Mouse (Mus musculus) kidney, postnatal 10 days (tissue): ENCODE measurements around the gene Cd84.

ENCODE experiments used
- DNase-seq: peaks from one replicate; pipeline ENCODE4 v3.0.0; 2021; ENCODE audit warnings: mixed read lengths

Cd84 gene

DNA sequence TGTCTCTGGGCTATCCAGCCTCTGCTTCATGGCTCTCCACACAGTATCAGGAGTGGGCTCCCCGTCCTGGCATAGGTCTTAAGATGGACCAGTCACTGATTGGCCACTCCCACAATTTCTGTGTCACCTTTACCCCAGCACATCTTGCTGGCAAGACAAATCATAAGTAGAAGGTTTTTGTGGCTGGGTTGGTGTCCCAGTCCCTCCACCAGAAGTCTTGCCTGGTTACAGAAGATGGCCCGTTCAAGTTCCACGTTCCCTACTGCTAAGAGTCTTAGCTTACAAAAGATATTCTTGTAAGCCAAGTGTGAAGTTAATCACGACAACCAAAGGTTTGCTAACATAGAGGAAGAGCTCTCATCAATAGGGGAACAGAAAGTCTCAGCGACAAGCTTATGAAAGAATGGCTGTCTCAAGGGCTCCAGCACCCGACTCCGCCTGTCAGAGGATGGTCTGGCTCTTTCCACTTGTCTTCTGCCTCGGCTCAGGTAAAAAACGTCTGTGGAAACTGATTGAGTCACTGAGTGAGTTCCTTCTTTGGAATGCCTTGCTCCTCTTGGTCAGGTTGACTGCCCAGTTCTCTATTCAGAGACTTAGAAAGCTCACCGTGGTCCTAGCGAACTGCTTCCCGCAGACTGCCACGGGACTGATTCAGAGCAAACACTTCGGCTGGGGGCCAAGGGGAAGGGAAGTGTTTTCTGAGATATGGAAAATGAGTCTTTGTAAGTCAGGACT, 78.0 kb downstream of the Cd84 start, which contains the start of gene Slamf6:
Slamf6 (plus strand) TSS at position 211 of the 735 bp plus-strand sequence.
- no peak for DNase-seq

DNA sequence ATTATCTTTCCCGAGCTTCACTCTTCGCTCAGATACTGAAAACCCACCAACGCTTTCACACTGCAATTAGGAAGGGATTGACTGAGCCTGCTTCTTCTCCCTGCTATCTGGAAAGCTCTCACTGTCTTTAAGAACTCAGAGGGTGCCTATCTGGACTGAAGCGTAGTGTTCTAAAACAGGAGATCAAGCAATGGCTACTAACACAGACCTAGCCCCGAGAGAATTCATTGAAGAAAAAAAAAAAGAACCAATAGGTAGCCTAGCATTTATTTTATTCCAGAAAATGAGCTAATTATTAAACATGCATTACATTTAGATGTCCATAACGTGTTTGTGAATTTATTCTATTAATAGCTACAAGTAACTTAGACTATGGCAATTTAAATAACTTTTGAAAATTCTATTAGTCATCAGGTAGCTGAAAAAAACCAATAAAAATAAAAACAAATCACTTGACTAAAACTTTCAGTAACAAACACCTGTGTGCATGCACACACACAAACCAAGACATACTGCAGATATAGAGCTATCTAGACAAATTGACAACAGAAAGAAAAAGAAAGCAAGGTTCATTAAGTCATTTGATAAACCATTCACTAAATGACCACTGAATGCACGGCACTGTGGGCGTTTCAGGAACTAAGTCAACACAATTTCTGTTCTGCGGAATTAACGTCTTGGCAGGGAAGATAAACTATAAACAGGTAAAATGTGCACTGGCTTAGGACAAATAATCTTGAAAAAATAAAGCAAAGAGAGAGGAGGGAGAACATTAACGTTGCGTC, 78.8 kb downstream of the Cd84 start:
- DNase-seq: no peak

DNA sequence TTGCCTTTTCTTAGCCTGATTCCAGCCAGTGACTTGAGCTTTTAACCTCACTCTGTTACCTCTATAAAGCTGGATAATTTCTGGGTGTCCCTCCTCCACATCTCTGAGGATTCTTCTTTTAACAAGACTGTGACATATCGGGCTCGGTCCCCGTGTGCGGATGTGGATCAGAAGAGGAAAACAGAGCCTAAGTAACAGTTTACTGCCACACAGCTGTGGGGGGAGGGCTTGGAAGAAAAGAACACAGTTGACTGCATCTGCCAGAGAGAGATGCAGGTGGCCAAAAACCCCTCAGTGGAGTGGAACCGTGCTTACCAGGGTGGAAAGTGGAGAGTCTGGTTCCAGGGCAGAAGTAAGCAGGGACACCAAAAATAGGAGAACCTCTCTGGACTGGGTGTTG, 79.7 kb downstream of the Cd84 start:
- DNase-seq: no peak

DNA sequence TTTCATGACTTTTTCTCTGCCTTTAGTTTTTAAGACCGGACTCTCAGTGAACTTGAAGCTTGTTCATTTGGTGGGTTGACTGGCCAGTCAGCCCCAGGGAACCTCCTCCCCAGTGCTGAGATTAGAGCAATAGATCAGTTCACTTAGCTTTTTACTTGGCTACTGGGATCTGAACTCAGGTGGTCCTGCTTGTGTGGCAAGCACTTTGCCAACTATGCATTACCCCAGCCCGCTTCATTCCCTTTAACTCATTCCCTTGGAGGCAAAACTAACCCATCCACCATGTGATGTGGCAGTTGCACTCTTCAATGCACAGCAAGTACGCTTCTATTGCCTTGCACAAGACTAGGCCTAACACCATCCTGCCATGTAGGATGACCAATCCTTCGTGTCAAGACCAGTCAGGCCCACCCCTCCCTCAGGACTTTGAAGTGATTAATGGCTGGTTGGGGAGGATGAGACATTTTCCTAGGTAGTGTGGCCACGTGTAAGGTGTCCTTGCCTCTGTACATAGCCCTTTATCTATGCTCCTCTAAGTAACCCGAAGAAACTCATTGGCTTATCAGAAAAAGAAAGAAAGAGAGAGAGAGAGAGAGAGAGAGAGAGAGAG, 80.5 kb downstream of the Cd84 start:
- no peak for DNase-seq

DNA sequence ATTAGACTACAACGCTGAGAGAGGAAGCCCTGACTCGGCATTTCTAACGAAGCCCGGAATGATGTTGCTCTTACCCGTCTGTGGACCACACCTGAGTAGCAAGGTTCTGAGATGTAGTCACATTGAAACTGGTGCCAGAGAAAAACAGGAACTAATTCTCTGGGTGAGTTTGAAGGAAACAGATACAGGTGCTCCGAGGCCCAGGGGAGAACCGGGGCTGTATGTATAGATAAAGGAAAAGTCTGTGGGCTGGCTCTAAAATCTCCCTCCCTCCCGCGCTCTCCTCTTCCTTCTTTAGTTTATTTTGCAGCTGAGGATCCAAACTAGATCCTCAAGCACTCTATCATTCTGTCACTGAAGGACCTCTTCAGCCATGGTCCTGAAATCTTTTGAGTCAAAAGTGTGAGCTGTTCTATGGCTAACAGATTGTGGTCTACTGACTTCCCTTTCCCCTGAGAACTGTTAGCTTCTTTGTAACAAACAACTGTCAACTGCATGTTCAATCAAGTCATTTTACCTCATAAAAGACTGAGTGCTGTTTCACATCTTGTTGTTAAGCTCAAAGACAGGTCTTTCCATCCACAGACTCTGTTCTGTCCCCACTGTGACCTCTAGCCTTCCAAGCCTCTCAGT, 81.6 kb downstream of the Cd84 start:
- DNase-seq: no peak

DNA sequence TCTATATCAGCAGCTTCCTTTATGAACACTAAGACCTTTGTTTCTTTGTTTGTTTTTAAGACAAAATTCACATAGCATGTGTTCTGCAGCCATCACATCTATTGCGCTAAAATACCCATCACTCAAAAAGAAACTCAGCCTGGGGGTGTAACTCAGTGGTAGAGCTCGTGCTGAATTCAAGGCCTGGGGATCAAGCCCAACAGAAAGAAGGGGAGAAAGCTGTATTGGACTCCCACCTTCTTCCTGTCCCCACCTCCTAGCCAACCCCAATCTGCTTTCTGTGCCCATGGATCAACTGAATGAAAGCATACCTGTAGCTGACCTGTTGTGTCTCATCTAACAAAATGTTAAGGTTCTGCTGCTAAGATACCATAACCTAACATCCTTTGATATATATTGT, 82.1 kb downstream of the Cd84 start:
- no peak for DNase-seq

DNA sequence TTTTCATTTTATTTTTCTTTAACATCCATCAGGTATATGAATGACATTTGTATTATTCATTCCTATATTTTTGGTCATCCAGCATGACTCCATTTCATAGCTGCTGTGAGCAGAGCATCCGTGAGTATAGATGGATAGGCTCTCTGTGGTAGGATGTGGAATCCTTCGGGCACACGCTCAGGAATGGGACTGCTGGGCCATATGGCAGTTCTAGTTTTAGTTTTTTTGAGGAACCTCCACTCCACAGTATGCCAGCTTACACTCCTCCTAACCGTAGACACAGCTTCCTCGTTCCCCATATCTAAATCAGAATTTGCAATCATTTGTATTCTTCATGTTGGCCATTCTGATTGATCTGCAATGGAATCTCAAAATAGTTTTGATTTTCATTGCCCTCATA, 83.3 kb downstream of the Cd84 start:
- no peak for DNase-seq

DNA sequence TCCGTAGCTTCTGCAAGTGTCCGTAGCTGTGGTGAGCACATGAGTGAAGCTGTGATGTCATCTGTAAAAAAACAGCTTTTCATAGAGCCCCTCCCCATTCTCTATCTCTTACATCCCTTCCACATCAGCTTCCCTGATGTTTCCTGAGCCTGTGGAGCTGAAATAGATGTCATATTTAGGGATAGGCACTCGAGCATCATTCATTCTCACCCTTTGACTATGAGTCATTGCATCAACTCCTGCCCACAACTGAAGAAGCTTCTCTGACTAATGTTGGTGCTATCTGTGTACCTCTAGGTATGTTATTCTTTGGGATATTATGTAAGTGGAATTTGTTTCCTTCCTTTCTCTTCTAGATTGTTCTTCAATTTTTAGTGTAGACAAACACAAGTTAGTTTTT, 85.4 kb downstream of the Cd84 start:
- no peak for DNase-seq

DNA sequence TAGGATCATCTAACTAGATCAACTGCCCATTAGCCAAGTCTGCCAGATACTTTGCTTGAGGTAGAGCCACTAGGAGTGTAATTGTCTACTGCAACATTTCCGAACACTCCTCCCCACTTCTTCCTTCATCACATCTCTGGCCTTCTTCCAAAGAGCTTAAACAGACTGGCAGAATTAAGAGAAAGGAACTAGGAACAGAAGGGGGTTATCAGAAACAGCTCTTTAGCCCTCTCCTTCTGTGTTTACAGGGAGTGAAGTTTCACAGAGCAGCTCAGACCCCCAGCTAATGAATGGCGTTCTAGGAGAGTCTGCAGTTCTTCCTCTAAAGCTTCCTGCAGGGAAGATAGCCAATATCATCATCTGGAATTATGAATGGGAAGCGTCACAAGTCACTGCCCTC, 94.4 kb downstream of the Cd84 start:
- no peak for DNase-seq

DNA sequence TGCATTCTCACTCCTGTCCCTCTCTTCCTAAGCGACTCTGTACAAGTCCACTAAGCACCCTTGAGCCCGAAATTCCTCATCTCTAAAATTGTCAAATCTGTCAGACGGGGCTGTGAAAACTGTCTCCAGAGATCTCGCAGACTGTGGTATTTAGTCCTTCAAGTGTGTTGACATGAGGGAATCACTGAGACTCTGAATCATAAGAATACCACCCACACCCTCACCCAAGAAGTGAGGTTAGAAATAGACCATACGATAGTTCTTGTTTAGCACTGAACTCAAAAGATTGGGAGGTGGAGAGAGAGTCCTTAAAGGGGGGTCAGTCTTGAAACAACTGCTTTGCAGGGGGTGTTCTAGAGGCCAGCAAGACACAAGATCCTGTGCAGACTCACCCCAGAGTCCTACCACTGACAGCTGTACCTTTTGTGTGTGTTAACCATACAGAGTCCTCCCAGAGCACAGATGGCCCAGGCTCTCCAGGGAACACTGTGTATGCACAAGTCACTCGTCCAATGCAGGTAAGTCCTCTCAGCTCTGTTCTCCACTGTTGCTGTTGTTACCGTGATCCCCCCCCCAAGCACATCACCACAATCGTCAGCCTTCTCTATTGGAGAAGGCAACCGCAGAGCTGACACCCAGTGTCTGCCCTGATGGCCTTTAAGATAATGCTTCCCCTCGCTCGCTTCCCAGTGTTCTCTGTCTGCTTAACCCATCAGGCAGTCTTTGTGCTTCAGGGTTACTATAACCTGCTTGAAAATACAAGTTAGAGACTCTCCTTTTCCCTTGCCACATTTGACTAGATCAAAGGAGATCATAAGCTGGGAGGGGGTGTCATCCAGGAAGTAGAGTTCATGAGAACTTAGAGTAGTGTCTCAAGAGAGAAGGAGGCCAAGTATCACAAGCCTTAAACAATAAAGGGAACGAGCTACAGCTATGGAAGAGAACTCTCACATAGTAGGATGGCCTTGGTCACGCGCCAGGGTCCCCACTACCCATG, 99.8 kb downstream of the Cd84 start:
- DNase-seq: no peak
